Mouse (Mus musculus): Measurements from ENCODE around the gene Uxs1.

Uxs1 gene

GRCm38 (mm10) chr1:43789765-43790164 is 37.8 kb downstream of the Uxs1 start:
- DNase-seq: no peak

- DNase-seq: no peak
Observed at GRCm38 (mm10) chr1:43786711-43787110, 40.9 kb downstream of the Uxs1 start.

- DNase-seq: no peak
Observed at GRCm38 (mm10) chr1:43785316-43785715, 42.3 kb downstream of the Uxs1 start.

GRCm38 (mm10) chr1:43783186-43783585 is 44.4 kb downstream of the Uxs1 start:
- DNase-seq: no peak

GRCm38 (mm10) chr1:43782680-43783079 is 44.9 kb downstream of the Uxs1 start:
- DNase-seq: no peak

- no peak for DNase-seq
Observed at GRCm38 (mm10) chr1:43781672-43782071, 45.9 kb downstream of the Uxs1 start.

GRCm38 (mm10) chr1:43781195-43781594 is 46.4 kb downstream of the Uxs1 start:
- no peak for DNase-seq

- DNase-seq: peak; percentile 44 to 69
Observed at GRCm38 (mm10) chr1:43776106-43776505, 51.5 kb downstream of the Uxs1 start.

GRCm38 (mm10) chr1:43774126-43774525 is 53.5 kb downstream of the Uxs1 start:
- DNase-seq: no peak

GRCm38 (mm10) chr1:43772694-43773093 is 54.9 kb downstream of the Uxs1 start:
- DNase-seq: no peak

- no peak for DNase-seq
Observed at GRCm38 (mm10) chr1:43770032-43770431, 57.6 kb downstream of the Uxs1 start.

- DNase-seq: no peak
Observed at GRCm38 (mm10) chr1:43769348-43769747, 58.3 kb downstream of the Uxs1 start.

- no peak for DNase-seq
Observed at GRCm38 (mm10) chr1:43768385-43768990, 59.1 kb downstream of the Uxs1 start.

- no peak for DNase-seq
Observed at GRCm38 (mm10) chr1:43766328-43766727, 61.3 kb downstream of the Uxs1 start.

- no peak for DNase-seq
Observed at GRCm38 (mm10) chr1:43764481-43764880, 63.1 kb downstream of the Uxs1 start.

- DNase-seq: no peak
Observed at GRCm38 (mm10) chr1:43760085-43760484, 67.5 kb downstream of the Uxs1 start.

- peak; percentile 47 to 61 for DNase-seq
Observed at GRCm38 (mm10) chr1:43754448-43755312, 72.9 kb downstream of the Uxs1 start.

GRCm38 (mm10) chr1:43738519-43738894 is 89.1 kb downstream of the Uxs1 start:
- no peak for DNase-seq

GRCm38 (mm10) chr1:43737812-43738518 is 89.6 kb downstream of the Uxs1 start:
- peak; percentile 32 to 70 for DNase-seq

- DNase-seq: no peak
Observed at GRCm38 (mm10) chr1:43732657-43733056, 94.9 kb downstream of the Uxs1 start.

- DNase-seq: no peak
Observed at GRCm38 (mm10) chr1:43732100-43732499, 95.5 kb downstream of the Uxs1 start.

GRCm38 (mm10) chr1:43730491-43730924 is 97.1 kb downstream of the Uxs1 start, which contains the start of gene 1500015O10Rik:
TSS of gene 1500015O10Rik (plus strand) at chr1:43730602.
- DNase-seq: peak; percentile 53 to 76

- no peak for DNase-seq
Observed at GRCm38 (mm10) chr1:43722459-43722858, 105.1 kb downstream of the Uxs1 start.

All from cerebellum, postnatal 25 days (tissue).